Mouse (Mus musculus) CH12.LX (cell line): Measurements from ENCODE around the gene Mettl1. TPM values are rescaled to one million over a fixed set of nuclear protein-coding genes. Genes with fewer than 3 reads are reported as not detected.
A peak's percentile ranks its signal among the peaks of the same experiment; 100 is the strongest.
"Not testable (repeated sequence)": the region's sequence is repeated elsewhere in the genome, so short reads cannot be mapped to it uniquely, and the experiment has no call there.

Experiments used
- DNase-seq: peaks from one replicate; pipeline ENCODE4 v3.0.0-alpha.2; 2013; ENCODE audit errors: extremely low read depth
- H3K27ac ChIP-seq: 2 replicates; pipeline ENCODE4 v1.5.1; 2012; ENCODE audit warnings: low read depth, mild to moderate bottlenecking, control low read depth, moderate library complexity; ENCODE audit not compliant: insufficient read depth
- H3K27me3 ChIP-seq: replicated peaks from 2 replicates; pipeline ENCODE3; 2012; ENCODE audit warnings: inconsistent platforms
- H3K36me3 ChIP-seq, 2 experiments: replicated peaks in 1 of 2; 2 replicates each; pipeline versions ENCODE3 to v1.6.1; 2012; ENCODE audit warnings: inconsistent platforms in 1 of 2, low read length in 1 of 2, mild to moderate bottlenecking in 1 of 2, mixed read lengths in 1 of 2, moderate library complexity in 1 of 2; ENCODE audit not compliant: control insufficient read depth in 1 of 2, insufficient read depth in 1 of 2
- H3K4me1 ChIP-seq, 2 experiments: 2 replicates each; pipeline ENCODE4 v1.6.1; 2012; ENCODE audit warnings: inconsistent platforms in 1 of 2, moderate library complexity in 1 of 2; ENCODE audit not compliant: insufficient read depth in 2 of 2, control insufficient read depth in 1 of 2
- H3K4me2 ChIP-seq: 2 replicates; pipeline ENCODE4 v1.6.1; 2012; ENCODE audit warnings: low read depth, mild to moderate bottlenecking, control low read depth; ENCODE audit not compliant: poor library complexity, insufficient read depth, severe bottlenecking
- H3K4me3 ChIP-seq, 3 experiments: fragments of 150-350 bp in 1 of 3; sonication (generic) in 1 of 3; replicated peaks in 1 of 3; 2 replicates each; pipeline versions ENCODE3 to v1.5.1; 2011 to 2012; ENCODE audit warnings: low read depth in 2 of 3, low read length in 2 of 3, mild to moderate bottlenecking in 2 of 3, moderate library complexity in 2 of 3, control low read depth in 1 of 3, improper control_type of control experiment in 1 of 3, inconsistent platforms in 1 of 3, mixed read lengths in 1 of 3; ENCODE audit not compliant: poor library complexity in 1 of 3
- H3K79me2 ChIP-seq: replicated peaks from 2 replicates; pipeline ENCODE4 v1.6.1; 2012; ENCODE audit warnings: mild to moderate bottlenecking, moderate library complexity; ENCODE audit not compliant: control insufficient read depth, poor library complexity, insufficient read depth, severe bottlenecking; ENCODE audit errors: extremely low read depth
- H3K9ac ChIP-seq: 2 replicates; pipeline ENCODE4 v1.6.1; 2012; ENCODE audit warnings: low read depth, mild to moderate bottlenecking, control low read depth, moderate library complexity; ENCODE audit not compliant: insufficient read depth
- H3K9me3 ChIP-seq: replicated peaks from 2 replicates; pipeline ENCODE3; 2012; ENCODE audit warnings: low read length, inconsistent platforms, mixed read lengths
- BHLHE40 ChIP-seq: IDR thresholded peaks from 2 replicates; pipeline ENCODE4 v1.6.1; 2011; ENCODE audit warnings: mild to moderate bottlenecking, low read depth, low read length, improper control_type of control experiment
- CHD1 ChIP-seq: IDR thresholded peaks from 2 replicates; pipeline ENCODE4 v1.6.1; 2012; ENCODE audit warnings: low read depth, low read length, improper control_type of control experiment, inconsistent platforms
- CHD2 ChIP-seq: IDR thresholded peaks from 2 replicates; pipeline ENCODE4 v1.6.1; 2011; ENCODE audit warnings: low read length, improper control_type of control experiment
- CTCF ChIP-seq, 2 experiments: IDR thresholded peaks in 1 of 2; conservative IDR thresholded peaks in 1 of 2; 2 replicates each; pipeline ENCODE4 v1.5.1; 2011 to 2012; ENCODE audit warnings: low read depth in 2 of 2, low read length in 2 of 2, improper control_type of control experiment in 1 of 2, inconsistent platforms in 1 of 2, mild to moderate bottlenecking in 1 of 2, moderate library complexity in 1 of 2
- HCFC1 ChIP-seq: IDR thresholded peaks from 2 replicates; pipeline ENCODE4 v1.6.1; 2012; ENCODE audit warnings: low read depth, mild to moderate bottlenecking, inconsistent platforms, low read length, improper control_type of control experiment
- IRF4 ChIP-seq: IDR thresholded peaks from 2 replicates; pipeline ENCODE4 v1.6.1; 2014; ENCODE audit warnings: low read depth, mild to moderate bottlenecking, inconsistent platforms, low read length, improper control_type of control experiment
- JUN ChIP-seq: IDR thresholded peaks from 2 replicates; pipeline ENCODE4 v1.6.1; 2011; ENCODE audit warnings: low read depth, mild to moderate bottlenecking, low read length, improper control_type of control experiment, moderate library complexity; ENCODE audit not compliant: insufficient read depth
- JUND ChIP-seq: conservative IDR thresholded peaks from 2 replicates; pipeline ENCODE4 v1.6.1; 2011; ENCODE audit warnings: low read depth, low read length, improper control_type of control experiment
- KAT2A ChIP-seq: IDR thresholded peaks from 2 replicates; pipeline ENCODE4 v1.6.1; 2012; ENCODE audit warnings: low read length, improper control_type of control experiment, inconsistent platforms; ENCODE audit not compliant: insufficient replicate concordance
- MAZ ChIP-seq: IDR thresholded peaks from 2 replicates; pipeline ENCODE4 v1.6.1; 2012; ENCODE audit warnings: low read depth, mild to moderate bottlenecking, inconsistent platforms, low read length, improper control_type of control experiment, moderate library complexity
- MXI1 ChIP-seq: IDR thresholded peaks from 2 replicates; pipeline ENCODE4 v1.6.1; 2011; ENCODE audit warnings: mild to moderate bottlenecking, low read depth, low read length, improper control_type of control experiment
- MYC ChIP-seq: IDR thresholded peaks from 2 replicates; pipeline ENCODE4 v1.6.1; 2011; ENCODE audit warnings: low read depth, mild to moderate bottlenecking, improper control_type of control experiment, low read length
- NRF1 ChIP-seq: IDR thresholded peaks from 2 replicates; pipeline ENCODE4 v1.6.1; 2014; ENCODE audit warnings: low read depth, mild to moderate bottlenecking, inconsistent platforms, low read length, improper control_type of control experiment, moderate library complexity
- PAX5 ChIP-seq: IDR thresholded peaks from 2 replicates; pipeline ENCODE4 v1.6.1; 2012; ENCODE audit warnings: low read length, inconsistent platforms, mixed read lengths
- POLR2AphosphoS2 ChIP-seq: IDR thresholded peaks from 2 replicates; pipeline ENCODE4 v1.6.1; 2011; ENCODE audit warnings: low read depth, low read length, improper control_type of control experiment
- ZKSCAN1 ChIP-seq: IDR thresholded peaks from 2 replicates; pipeline ENCODE4 v1.6.1; 2012; ENCODE audit warnings: low read depth, inconsistent platforms, low read length, improper control_type of control experiment, borderline replicate concordance
- ZNF384 ChIP-seq: IDR thresholded peaks from 2 replicates; pipeline ENCODE4 v1.6.1; 2012; ENCODE audit warnings: low read depth, low read length, improper control_type of control experiment, inconsistent platforms
- dilution Hi-C: fragments of 300-500 bp; cut with MboI; formaldehyde crosslinking; loops from 2 replicates; pipeline ENCODE4 v1.14.3; 2020; ENCODE audit warnings: low sequenced_read_pairs; ENCODE audit not compliant: extremely low pct_unique_long_range_greater_than_20kb, extremely low pct_ligation_motif_present
- in situ Hi-C: fragments of 300-500 bp; cut with MboI; formaldehyde crosslinking; loops from 3 replicates; pipeline ENCODE4 v1.14.3; 2019; ENCODE audit warnings: low sequenced_read_pairs, low pct_ligation_motif_present, low pct_unique_long_range_greater_than_20kb, mixed read lengths
- polyA plus RNA-seq: library from polyadenylated mRNA; unstranded; fragments of >175 nt; gene quantifications from 2 replicates; pipeline ENCODE4 v1.2.1, GENCODE M21; 2012; ENCODE audit warnings: low read depth; ENCODE audit not compliant: insufficient read length
- total RNA-seq, 2 experiments: library from RNA; depleted of rRNA; stranded (reverse); fragments of 300-350 nt in 1 of 2; fragments of >200 nt in 1 of 2; gene quantifications; 2 replicates each; pipeline ENCODE4 v1.2.3; 2012 to 2014

The Mettl1 gene
- total and polyA plus RNA-seq, 3 experiments: 21.6 to 49.4 (median 28.4) TPM

DNA sequence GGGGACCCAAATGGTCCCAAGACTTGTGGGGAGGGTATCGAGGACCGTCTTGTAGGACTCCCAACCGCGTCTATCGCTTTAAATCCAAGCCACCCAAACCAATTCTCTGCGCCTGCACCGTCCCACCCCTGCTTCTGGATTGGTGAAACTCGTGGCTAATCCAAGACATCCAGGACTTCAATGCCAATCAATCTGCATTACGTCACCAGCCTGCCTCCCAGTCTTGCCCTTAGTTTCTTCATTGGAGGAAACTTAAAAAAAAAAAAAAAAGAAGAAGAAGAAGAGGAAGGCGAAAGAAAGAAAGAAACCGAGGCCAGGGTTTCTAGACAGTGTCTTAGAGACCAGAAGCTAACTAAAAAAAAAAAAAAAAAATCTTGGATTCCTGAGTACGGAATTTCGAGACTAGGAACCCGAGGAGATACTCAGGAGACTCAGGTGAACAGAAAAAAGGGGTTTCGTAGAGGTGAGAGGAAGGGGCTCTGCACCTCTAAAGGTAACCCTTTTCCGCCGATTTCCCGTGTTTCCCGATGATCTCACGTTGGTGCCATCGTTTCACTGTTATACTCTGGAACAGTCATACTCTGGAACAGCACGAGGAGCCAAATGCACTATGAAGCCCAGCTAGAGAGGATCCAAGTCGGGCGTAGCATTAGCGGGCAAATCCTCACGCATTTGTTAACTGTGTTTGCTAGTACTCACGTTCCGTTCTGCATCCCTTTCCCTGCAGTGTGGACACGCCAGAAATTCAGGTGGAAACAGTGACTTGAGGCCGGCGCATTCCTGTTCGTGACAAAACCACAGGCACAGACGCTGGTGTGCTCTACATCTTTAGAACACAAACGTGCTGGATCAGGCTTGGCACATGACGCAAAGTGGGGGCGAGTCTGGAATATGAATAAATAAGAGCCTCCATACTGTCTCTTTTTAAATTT, 29.2 kb downstream of the Mettl1 start, which contains the start of gene Tspan31 (continued):
- no peak for TF ChIP-seq PAX5
- no peak for TF ChIP-seq ZKSCAN1
- peak; percentile 81 for TF ChIP-seq NRF1
- no peak for TF ChIP-seq CHD1
- TF ChIP-seq CTCF (conservative IDR thresholded peaks at IDR 0.05 in 1 of 2, IDR thresholded peaks at IDR 0.05 in 1 of 2; ENCODE audit: low read depth in 2 of 2, low read length in 2 of 2): no peak
- TF ChIP-seq KAT2A: 0 out of 2 replicates have a peak, but pooled peaks have one; percentile 1
- peak; percentile 66 for TF ChIP-seq HCFC1

- peak overlapping the region; percentile 31 for H3K4me2 ChIP-seq
- DNase-seq: no peak
- H3K79me2 ChIP-seq: peaks cover 11% of the 10 kb centered on the region; the same call in 1 of the 2 replicates
- dilution Hi-C loops: no loop called here
- peaks cover 24 to 25% of the 10 kb centered on the region in 2 experiments for H3K36me3 ChIP-seq
- H3K9me3 ChIP-seq: no peaks in the 10 kb centered on the region
- H3K4me1 ChIP-seq: peaks cover 7 to 33% of the 10 kb centered on the region in 2 experiments; a peak in 3 of 4 replicates
- in situ Hi-C loops: no loop called here
- H3K9ac ChIP-seq: peak overlapping the region; percentile 97
- peak overlapping the region; percentile 2 to 87 (median 86) for H3K4me3 ChIP-seq
- no peak overlapping the region for H3K27ac ChIP-seq
- TF ChIP-seq JUN (no peak), MYC (no peak), CHD2 (no peak), MAZ (no peak), MXI1 (no peak; the same call in 1 of the 2 replicates), ZNF384 (no peak), JUND (no peak), BHLHE40 (no peak), POLR2AphosphoS2 (no peak), IRF4 (no peak)
- TF ChIP-seq, all 38 proteins: peak for 0
- H3K27me3 ChIP-seq: no peaks in the 10 kb centered on the region
Observed at GRCm38 (mm10) chr10:127071203-127071602, 30.0 kb downstream of the Mettl1 start.

DNA sequence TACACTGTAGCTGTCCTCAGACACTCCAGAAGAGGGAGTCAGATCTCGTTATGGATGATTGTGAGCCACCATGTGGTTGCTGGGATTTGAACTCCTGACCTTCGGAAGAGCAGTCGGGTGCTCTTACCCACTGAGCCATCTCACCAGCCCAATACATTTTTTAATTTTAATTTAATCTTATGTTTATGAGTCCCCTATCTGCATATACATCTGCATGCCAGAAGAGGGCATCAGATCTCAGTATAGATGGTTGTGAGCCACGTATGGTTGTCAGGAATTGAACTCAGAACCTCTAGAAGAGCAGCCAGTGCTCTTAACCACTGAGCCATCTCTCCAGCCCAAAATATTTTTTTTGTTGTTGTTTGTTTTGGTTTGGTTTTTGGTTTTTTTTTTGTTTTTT, 31.1 kb downstream of the Mettl1 start:
- dilution Hi-C loops, H3K27me3 ChIP-seq, H3K4me2 ChIP-seq, H3K27ac ChIP-seq, H3K9ac ChIP-seq, H3K9me3 ChIP-seq, in situ Hi-C loops, H3K4me3 ChIP-seq, DNase-seq: not testable (repeated sequence)
- peak in 1 of 2 experiments; percentile 7; a peak in 1 of 4 replicates for TF ChIP-seq CTCF (conservative IDR thresholded peaks at IDR 0.05 in 1 of 2, IDR thresholded peaks at IDR 0.05 in 1 of 2; ENCODE audit: low read depth in 2 of 2, low read length in 2 of 2)
- Histone ChIP-seq H3K36me3 (peaks cover 15% of the 10 kb centered on the region in 2 experiments), H3K4me1 (peaks cover 9 to 36% of the 10 kb centered on the region in 2 experiments; a peak in 3 of 4 replicates), H3K79me2 (peaks cover 11% of the 10 kb centered on the region)

DNA sequence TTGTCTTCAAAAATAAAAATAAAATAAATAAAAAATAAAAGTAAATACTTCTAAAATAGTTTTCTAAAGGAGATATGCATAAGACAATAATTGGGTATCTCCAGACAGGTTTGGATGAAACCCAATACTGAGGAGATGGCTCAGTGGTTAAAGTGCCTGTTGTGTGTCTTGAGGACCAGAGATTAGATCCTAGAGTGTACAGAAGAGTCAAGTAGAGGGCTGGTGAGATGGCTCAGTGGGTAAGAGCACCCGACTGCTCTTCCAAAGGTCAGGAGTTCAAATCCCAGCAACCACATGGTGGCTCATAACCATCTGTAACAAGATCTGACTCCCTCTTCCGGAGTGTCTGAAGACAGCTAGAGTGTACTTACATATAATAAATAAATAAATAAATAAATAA, 31.8 kb downstream of the Mettl1 start:
- in situ Hi-C loops, H3K9ac ChIP-seq, DNase-seq, H3K4me3 ChIP-seq, H3K4me2 ChIP-seq, dilution Hi-C loops, H3K9me3 ChIP-seq, H3K27ac ChIP-seq, H3K27me3 ChIP-seq: not testable (repeated sequence)
- H3K4me1 ChIP-seq: peaks cover 9 to 39% of the 10 kb centered on the region in 2 experiments; a peak in 3 of 4 replicates
- H3K36me3 ChIP-seq: peaks cover 8 to 14% of the 10 kb centered on the region in 2 experiments
- peaks cover 11% of the 10 kb centered on the region for H3K79me2 ChIP-seq
